Mouse (Mus musculus) Patski (cell line): ENCODE data around the gene Fbxw8. TPM values are rescaled to one million over a fixed set of nuclear protein-coding genes. Genes with fewer than 3 reads are reported as not detected.
A peak's percentile ranks its signal among the peaks of the same experiment; 100 is the strongest.

Source experiments
- ATAC-seq: fragments of 100-300 bp; one replicate; pipeline ENCODE4 v1.8.0; 2021
- CTCF ChIA-PET: fragments of 350-600 bp; sonication (Branson Sonifier 250); formaldehyde crosslinking; loops from one replicate; lab custom pipeline; 2022; ENCODE audit warnings: inconsistent platforms; lab: Charles Lee
- POLR2A ChIA-PET: fragments of 350-600 bp; sonication (Branson Sonifier 250); formaldehyde crosslinking; loops from one replicate; lab custom pipeline; 2022; ENCODE audit warnings: antibody characterized with exemption, inconsistent platforms; lab: Charles Lee
- DNase-seq: peaks from one replicate; pipeline ENCODE4 v3.0.0-alpha.2; 2011; ENCODE audit warnings: low read depth, low spot score
- H3K27me3 ChIP-seq: fragments of 371-371 bp; one replicate; pipeline ENCODE4 v1.5.1; 2021
- CTCF ChIP-seq: fragments of 100-300 bp; IDR thresholded peaks from one replicate; pipeline ENCODE4 v1.5.1; 2021
- in situ Hi-C: fragments of 300-500 bp; cut with MboI; formaldehyde crosslinking; loops from 3 replicates; pipeline ENCODE4 v1.11.1; 2018; ENCODE audit warnings: low pct_unique_long_range_greater_than_20kb, mixed read lengths
- polyA plus RNA-seq: library from polyadenylated mRNA; unstranded; gene quantifications from one replicate; pipeline ENCODE4 v1.2.3, GENCODE M21; 2021

The Fbxw8 gene
- polyA plus RNA-seq, 1 experiment from 2014 or later = 73.1 TPM

DNA sequence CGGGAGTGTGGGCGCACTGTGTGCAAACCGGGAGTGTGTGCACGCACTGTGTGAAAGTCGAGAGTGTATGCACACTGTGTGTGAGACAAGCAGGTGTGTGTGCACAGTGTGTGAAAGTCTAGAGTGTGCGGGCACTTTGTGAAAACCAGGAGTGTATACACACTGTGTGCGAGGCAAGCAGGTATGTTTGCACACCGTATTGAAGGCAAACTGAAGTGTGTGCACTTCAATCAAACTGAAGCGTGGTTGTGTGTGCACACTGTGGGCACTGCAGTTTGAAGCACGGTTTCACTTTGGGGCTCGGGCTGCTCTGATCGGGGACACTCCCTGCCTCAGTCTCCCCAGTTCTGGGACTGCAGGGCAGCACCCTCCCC lies 126.2 kb downstream of the Fbxw8 start:
- POLR2A ChIA-PET = no interaction called here
- DNase-seq (no peak), ATAC-seq (no peak)
- TF ChIP-seq CTCF = no peak
- CTCF ChIA-PET = no interaction called here
- in situ Hi-C loops = no loop called here
- peaks cover 17% of the 10 kb centered on the region for H3K27me3 ChIP-seq

DNA sequence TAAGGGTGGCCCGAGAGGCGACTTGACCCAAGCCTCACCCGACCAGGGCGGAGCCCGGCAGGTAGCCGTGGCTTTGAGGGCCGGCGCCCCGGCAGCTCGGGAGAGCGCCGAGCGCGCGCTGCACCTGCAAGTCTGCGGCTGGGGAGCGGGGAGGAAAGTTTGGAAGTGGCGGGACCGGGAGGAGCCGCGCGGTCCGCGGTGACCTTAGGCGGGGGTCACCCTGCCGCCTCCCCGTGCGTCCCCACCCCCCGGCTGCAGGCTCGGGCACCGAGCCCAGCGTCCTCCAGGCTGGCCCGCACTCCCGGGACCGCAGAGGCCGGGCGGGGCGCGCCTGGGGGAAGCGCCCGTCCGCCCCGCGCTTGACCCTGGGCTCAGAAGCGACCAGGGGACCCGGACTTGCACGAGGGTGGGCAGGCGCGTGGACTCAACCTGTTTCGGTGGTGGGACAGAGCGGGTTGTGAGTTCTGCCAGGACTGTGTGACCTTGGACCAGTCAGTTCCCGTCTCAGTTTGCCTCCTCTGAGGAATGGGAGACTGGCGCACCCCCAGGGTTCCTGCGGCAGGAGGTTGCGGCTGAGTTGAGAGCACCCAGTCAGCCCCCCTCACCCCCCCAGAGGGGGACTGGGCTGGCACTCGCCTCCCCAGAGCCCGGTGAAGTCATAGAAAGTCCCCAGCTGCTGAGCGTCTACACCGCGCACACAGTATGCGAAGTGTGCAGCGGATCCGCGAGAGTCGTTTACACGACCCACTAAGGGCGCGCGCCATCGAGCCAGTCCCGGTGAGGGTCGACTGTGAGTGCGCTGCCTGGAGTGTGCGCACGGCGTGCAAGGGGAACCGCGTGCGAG lies 126.9 kb downstream of the Fbxw8 start:
- in situ Hi-C loops = no loop called here
- TF ChIP-seq CTCF = no peak
- no peak for DNase-seq
- peaks cover 17% of the 10 kb centered on the region for H3K27me3 ChIP-seq
- ChIA-PET POLR2A (interaction anchor here (1.0 kb wide), 1 partner anchor 8 kb away, joined by 4 read pairs; no protein-coding TSS in a partner anchor), CTCF (interaction anchor here (1.4 kb wide), 1 partner anchor 35 kb away, joined by 3 read pairs; no protein-coding TSS in a partner anchor)
- ATAC-seq = peak; percentile 32

DNA sequence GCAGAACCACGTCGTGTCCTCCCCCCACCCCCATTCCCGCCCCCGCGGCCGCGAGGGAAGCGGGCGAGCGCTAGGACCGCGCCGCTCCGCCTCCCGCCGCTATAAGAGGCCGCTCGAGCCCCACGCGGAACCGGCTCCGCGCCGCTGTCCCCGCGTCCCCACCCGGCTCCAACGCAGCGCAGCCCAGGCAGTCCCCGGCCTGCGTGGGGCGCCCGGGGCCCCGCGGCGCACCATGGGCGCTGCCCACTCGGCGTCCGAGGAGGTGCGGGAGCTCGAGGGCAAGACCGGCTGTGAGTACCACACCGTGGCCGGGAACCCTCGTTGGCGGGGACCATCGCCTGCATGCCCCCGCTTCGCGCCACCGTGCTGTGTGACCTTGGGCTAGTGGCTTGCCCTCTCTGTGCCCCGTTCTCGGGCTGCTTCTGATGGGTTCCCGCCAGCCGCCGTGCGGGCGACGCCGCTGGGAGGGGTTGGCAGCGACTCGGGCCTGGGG lies 127.5 kb downstream of the Fbxw8 start, which contains the start of gene Tesc:
Tesc (plus strand) TSS at position 46 of the 493 bp plus-strand sequence.
- DNase-seq (no peak), ATAC-seq (peak; percentile 26)
- in situ Hi-C loops = no loop called here
- POLR2A ChIA-PET = interaction anchor here (1.0 kb wide), 1 partner anchor 9 kb away, joined by 4 read pairs; no protein-coding TSS in a partner anchor
- H3K27me3 ChIP-seq = peaks cover 17% of the 10 kb centered on the region
- TF ChIP-seq CTCF = no peak
- CTCF ChIA-PET = interaction anchor here (0.8 to 1.4 kb wide), 2 partner anchors 35 to 39 kb away, joined by 3 read pairs; no protein-coding TSS in a partner anchor

DNA sequence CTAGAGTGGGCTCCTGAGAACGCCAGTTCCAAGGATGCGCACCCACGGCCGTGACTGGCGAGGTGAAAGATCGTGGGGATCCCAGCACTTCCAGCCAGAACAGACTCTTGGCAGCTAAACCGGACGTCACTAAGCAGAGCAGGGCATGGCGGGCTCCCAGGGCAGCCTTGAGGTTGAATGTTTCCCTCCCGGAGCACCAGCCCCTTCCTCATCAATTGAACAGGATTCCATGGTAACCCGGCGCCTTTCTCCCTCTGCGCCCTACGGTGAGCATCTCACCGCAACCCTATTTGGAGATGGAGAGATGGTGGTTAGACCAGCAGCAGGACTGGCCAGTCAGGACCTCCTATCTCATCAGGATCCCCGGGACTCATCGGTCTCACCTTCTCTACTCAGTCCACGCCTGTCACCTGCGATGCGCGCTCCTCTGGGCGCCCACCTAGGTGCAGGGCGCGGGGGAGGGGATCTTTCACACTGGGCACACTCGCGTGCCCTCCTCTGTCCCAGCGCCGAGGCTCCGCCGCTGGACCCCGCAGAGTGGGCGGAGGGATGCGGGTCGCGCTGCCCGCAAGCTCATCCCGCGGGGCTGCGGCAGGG lies 128.1 kb downstream of the Fbxw8 start:
- CTCF ChIA-PET = interaction anchor here (0.8 to 1.6 kb wide), 3 partner anchors 36 to 43 kb away, joined by 3 to 4 read pairs (median 3); no protein-coding TSS in a partner anchor
- TF ChIP-seq CTCF = no peak
- POLR2A ChIA-PET = interaction anchor here (1.0 to 1.3 kb wide), 2 partner anchors 9 to 42 kb away, joined by 4 read pairs; no protein-coding TSS in a partner anchor
- peaks cover 17% of the 10 kb centered on the region for H3K27me3 ChIP-seq
- DNase-seq = no peak
- no peak for ATAC-seq
- in situ Hi-C loops = no loop called here

DNA sequence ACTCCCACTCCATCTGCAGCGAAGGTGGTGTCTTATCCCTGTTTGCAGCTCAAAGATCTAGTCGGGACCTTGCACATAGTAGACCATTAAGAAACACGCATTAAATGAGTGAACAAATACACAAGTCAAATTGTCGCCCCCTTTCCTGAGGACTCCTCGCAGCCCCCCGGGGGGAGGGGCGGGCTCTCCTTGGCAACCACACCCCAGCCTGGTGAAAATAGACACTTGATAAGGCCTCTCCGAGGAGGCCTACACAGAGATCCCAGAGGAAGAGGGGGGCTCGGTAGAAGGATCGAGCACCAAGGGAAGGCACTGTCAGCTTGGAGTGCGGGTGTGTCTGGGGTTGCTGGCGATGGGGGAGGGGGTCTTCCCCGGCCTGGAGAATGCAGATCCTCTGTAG lies 128.9 kb downstream of the Fbxw8 start:
- no peak for TF ChIP-seq CTCF
- ChIA-PET CTCF (interaction anchor here (0.8 to 1.6 kb wide), 3 partner anchors 28 to 43 kb away, joined by 3 to 4 read pairs (median 4); no protein-coding TSS in a partner anchor), POLR2A (interaction anchor here (1.2 to 1.3 kb wide), 2 partner anchors 38 to 43 kb away, joined by 4 to 5 read pairs; no protein-coding TSS in a partner anchor)
- ATAC-seq (no peak), DNase-seq (no peak)
- in situ Hi-C loops = no loop called here
- H3K27me3 ChIP-seq = peaks cover 17% of the 10 kb centered on the region

DNA sequence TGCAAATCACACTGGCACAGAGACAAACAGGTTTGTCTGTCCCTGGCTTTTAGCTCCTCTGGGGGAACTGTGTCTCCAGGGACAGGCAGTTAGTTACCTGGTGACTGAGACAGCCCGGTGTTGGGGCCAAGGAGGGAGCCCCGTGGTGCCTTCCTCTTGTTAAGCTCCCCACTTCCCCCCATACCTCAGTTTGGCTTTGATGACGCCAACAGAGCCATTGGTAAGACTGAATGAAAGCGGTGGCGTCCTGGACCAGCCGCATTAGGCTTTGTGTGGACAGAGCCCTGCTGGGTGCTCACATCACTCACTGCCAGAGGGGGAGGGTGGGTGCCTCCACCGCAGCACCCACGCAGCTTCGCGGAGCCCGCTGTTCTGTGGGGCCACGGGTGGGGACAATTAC lies 129.4 kb downstream of the Fbxw8 start:
- peaks cover 17% of the 10 kb centered on the region for H3K27me3 ChIP-seq
- ATAC-seq (no peak), DNase-seq (no peak)
- ChIA-PET CTCF (interaction anchor here (0.8 to 1.6 kb wide), 3 partner anchors 28 to 44 kb away, joined by 3 to 4 read pairs (median 4); no protein-coding TSS in a partner anchor), POLR2A (interaction anchor here (1.2 to 1.3 kb wide), 2 partner anchors 38 to 43 kb away, joined by 4 to 5 read pairs; no protein-coding TSS in a partner anchor)
- in situ Hi-C loops = no loop called here
- TF ChIP-seq CTCF = no peak

DNA sequence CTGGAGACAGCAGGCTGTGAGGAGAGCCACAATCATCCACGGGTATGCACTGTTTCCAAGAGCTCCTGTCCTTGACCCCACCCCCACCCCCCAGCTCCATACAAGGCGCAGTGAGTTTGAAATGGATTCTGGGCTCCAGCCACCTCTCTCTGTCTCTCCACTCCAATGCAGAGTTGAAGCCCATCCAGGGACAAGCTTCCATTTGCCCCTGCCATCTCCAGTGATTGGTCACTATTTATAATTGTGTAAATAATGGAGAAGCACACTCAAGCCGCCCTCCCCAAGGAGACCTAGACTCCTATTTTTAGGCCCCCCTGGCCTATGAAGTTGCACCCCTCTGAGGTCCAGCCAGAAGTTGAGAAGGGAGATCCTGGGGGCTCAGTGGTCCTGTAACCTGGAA lies 132.2 kb downstream of the Fbxw8 start:
- ATAC-seq (no peak), DNase-seq (no peak)
- ChIA-PET CTCF (interaction anchor here (0.8 kb wide), 2 partner anchors 15 to 44 kb away, joined by 3 read pairs; no protein-coding TSS in a partner anchor), POLR2A (no interaction called here)
- no peak for TF ChIP-seq CTCF
- in situ Hi-C loops = no loop called here
- H3K27me3 ChIP-seq = peaks cover 13% of the 10 kb centered on the region

DNA sequence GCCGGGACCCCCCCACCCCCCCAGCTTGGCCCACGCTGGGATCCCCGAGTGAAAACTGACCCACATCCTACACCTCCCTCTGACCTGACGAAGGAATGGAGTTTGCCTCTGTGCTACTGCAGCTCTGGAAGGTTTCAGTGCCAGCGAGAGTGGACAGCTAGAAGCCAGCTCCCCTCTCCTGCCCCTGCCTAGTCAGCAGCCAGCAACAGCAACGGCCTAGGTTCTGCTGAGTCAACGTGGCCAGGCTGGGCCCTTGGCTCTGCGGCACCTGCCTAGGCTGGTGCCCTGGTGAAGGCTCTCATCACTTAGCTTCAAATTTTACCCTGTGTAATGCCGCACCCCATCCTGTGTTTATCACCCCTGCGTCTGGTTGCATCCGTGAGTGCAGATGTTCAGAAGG lies 135.4 kb downstream of the Fbxw8 start:
- ChIA-PET POLR2A (no interaction called here), CTCF (interaction anchor here (6.4 kb wide), 1 partner anchor 49 kb away, joined by 34 read pairs; no protein-coding TSS in a partner anchor)
- no peaks in the 10 kb centered on the region for H3K27me3 ChIP-seq
- in situ Hi-C loops = no loop called here
- no peak for DNase-seq
- no peak for TF ChIP-seq CTCF
- no peak for ATAC-seq

DNA sequence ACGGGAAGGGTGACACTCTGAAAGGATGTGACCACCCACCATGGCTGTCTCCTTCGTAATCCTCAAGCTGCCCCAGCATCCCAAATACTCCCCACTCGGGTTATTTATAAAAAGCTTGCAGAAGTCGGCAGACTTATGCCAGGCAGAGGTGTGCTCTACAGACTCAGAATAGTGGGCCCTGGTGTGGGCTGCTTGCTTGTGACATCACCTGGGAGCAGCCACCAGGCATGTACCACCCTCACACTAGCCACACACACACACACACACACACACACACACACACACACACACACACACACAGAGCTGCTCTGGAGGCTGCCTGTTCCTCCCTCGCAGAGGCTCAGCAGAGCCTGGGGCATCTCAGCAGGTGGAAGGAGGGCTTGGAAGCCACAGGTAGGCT lies 137.7 kb downstream of the Fbxw8 start:
- TF ChIP-seq CTCF = no peak
- CTCF ChIA-PET = interaction anchor here (1.5 to 6.4 kb wide), 3 partner anchors 13 to 51 kb away, joined by 3 to 34 read pairs (median 3); no protein-coding TSS in a partner anchor
- POLR2A ChIA-PET = interaction anchor here (0.7 kb wide), 1 partner anchor 738 kb away, joined by 6 read pairs; no protein-coding TSS in a partner anchor
- in situ Hi-C loops = no loop called here
- H3K27me3 ChIP-seq = no peaks in the 10 kb centered on the region
- ATAC-seq (no peak), DNase-seq (no peak)

DNA sequence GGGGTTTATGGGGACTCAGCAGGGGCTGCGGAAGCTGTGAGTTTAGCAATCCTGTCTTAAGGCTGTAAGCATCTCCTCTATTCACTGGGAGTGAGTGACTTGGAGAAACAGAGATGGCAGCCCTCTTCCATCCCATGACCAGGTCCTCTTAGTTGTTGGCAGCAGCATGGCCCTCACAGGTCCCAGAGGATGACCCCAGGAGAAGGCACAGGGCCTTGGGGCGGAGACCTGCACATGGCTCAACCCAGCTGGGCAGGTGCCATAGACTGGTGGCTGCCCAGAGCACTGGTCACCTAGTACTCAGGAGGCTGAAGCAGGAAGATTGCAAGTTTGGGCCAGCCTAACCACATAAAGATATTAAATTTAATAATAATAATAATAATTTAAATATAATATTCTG lies 139.6 kb downstream of the Fbxw8 start:
- ATAC-seq = no peak
- no peak for DNase-seq
- ChIA-PET CTCF (interaction anchor here (2.0 to 6.4 kb wide), 2 partner anchors 51 to 53 kb away, joined by 14 to 34 read pairs; no protein-coding TSS in a partner anchor), POLR2A (no interaction called here)
- no peaks in the 10 kb centered on the region for H3K27me3 ChIP-seq
- TF ChIP-seq CTCF = no peak
- in situ Hi-C loops = no loop called here
